Mouse (Mus musculus): ENCODE results near the gene Gria1.

GRCm38 (mm10) chr11:57007790-57008189 is 3.4 kb upstream of the Gria1 start:
- TF ChIP-seq TAL1 (IDR thresholded peaks at IDR 0.05; ENCODE audit: low read length), result no peak
- TF ChIP-seq GATA1 (IDR thresholded peaks at IDR 0.05; ENCODE audit: low read length), result no peak
